Mouse (Mus musculus): ENCODE measurements around the gene Rft1.

DNA sequence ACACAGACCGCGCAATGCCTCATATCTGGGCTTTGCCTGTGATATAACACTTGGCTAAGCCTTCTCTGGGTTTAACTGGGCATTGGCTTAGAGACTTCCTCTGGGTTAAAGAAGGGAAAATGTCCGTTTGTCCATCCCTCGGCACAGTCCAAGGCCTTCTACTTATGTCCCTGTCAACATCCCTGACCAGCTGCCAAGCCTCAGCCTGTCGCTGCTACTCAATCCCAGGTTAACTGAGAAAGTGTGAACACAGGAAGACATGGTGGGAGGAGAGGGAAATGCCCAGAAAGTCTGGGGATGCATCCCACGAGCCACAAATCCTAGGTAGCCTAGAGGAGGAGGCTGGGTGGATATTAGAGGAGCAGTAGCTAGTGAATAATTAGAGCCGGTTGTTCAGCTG lies 20.5 kb upstream of the Rft1 start:
- TF ChIP-seq CTCF (conservative IDR thresholded peaks at IDR 0.05; ENCODE audit: insufficient read depth, insufficient read length, low read depth, low read length), result no peak
- TF ChIP-seq POLR2A (IDR thresholded peaks at IDR 0.05; ENCODE audit: low read depth, low read length), result no peak

Data from kidney, adult 2 months (tissue).